Mouse (Mus musculus): ENCODE measurements around the gene Cdkl5. TPM values are rescaled to one million over a fixed set of nuclear protein-coding genes. Genes with fewer than 3 reads are reported as not detected.
A peak's percentile ranks its signal among the peaks of the same experiment; 100 is the strongest.

Gene Cdkl5
- 3.1 and 3.3 TPM in 2 replicates for polyA plus RNA-seq (2014; fragmentation: Nextera tagmentation; extraction: Ambion mirVana)

GRCm38 (mm10) chrX:160994543-160995121, at the start of gene Cdkl5:
Gene Cdkl5, minus strand, starts transcription at chrX:160994704.
- Histone ChIP-seq H3K4me2 (ENCODE audit: low read depth) (peak within 1 kb of the TSS; percentile 48), H3K9me3 (ENCODE audit: control insufficient read depth, low read length) (no peaks in the 10 kb centered on the region), H3K9ac (ENCODE audit: low read length) (peak within 1 kb of the TSS; percentile 65), H3K4me1 (ENCODE audit: control insufficient read depth, insufficient read depth, low read length) (no peaks in the 10 kb centered on the region), H3K4me3 (ENCODE audit: low read depth, low read length) (peak within 1 kb of the TSS; percentile 54), H3K27me3 (ENCODE audit: control insufficient read depth, insufficient read depth, low read length) (0 out of 2 replicates have a peak, but pooled peaks cover 3% of the 10 kb centered on the region), H3K27ac (ENCODE audit: low read depth, low read length) (peak within 1 kb of the TSS; percentile 49; the same call in 1 of the 2 replicates), H3K36me3 (ENCODE audit: control insufficient read depth, insufficient read depth, low read length) (no peaks in the 10 kb centered on the region)
- ATAC-seq (ENCODE audit: insufficient read depth, low FRiP score, low TSS enrichment) (peak; percentile 92), DNase-seq (ENCODE audit: low spot score) (peak; percentile 93)
- 23% methylated on average over 51 of the region's 53 CpGs for WGBS

- Histone ChIP-seq H3K4me3 (ENCODE audit: low read depth, low read length) (no peak overlapping the region), H3K27me3 (ENCODE audit: control insufficient read depth, insufficient read depth, low read length) (no peaks in the 10 kb centered on the region), H3K9me3 (ENCODE audit: control insufficient read depth, low read length) (no peaks in the 10 kb centered on the region), H3K36me3 (ENCODE audit: control insufficient read depth, insufficient read depth, low read length) (no peaks in the 10 kb centered on the region), H3K4me1 (ENCODE audit: control insufficient read depth, insufficient read depth, low read length) (no peaks in the 10 kb centered on the region), H3K27ac (ENCODE audit: low read depth, low read length) (no peak overlapping the region), H3K9ac (ENCODE audit: low read length) (no peak overlapping the region), H3K4me2 (ENCODE audit: low read depth) (no peak overlapping the region)
- 45% methylated on average over 3 of the region's 3 CpGs for WGBS
- DNase-seq (ENCODE audit: low spot score) (peak; percentile 41), ATAC-seq (ENCODE audit: insufficient read depth, low FRiP score, low TSS enrichment) (no peak)
These were observed 38.8 kb upstream of the Cdkl5 start for GRCm38 (mm10) chrX:161033235-161033803.

- Histone ChIP-seq H3K27ac (ENCODE audit: low read depth, low read length) (no peak overlapping the region), H3K27me3 (ENCODE audit: control insufficient read depth, insufficient read depth, low read length) (no peaks in the 10 kb centered on the region), H3K4me1 (ENCODE audit: control insufficient read depth, insufficient read depth, low read length) (no peaks in the 10 kb centered on the region), H3K4me3 (ENCODE audit: low read depth, low read length) (no peak overlapping the region), H3K9ac (ENCODE audit: low read length) (no peak overlapping the region), H3K4me2 (ENCODE audit: low read depth) (no peak overlapping the region), H3K36me3 (ENCODE audit: control insufficient read depth, insufficient read depth, low read length) (no peaks in the 10 kb centered on the region), H3K9me3 (ENCODE audit: control insufficient read depth, low read length) (no peaks in the 10 kb centered on the region)
- no peak for DNase-seq (ENCODE audit: low spot score)
- WGBS = 63% methylated on average over 2 of the region's 2 CpGs
- no peak for ATAC-seq (ENCODE audit: insufficient read depth, low FRiP score, low TSS enrichment)
These were observed 37.9 kb upstream of the Cdkl5 start for GRCm38 (mm10) chrX:161032423-161032822.

- no peak for DNase-seq (ENCODE audit: low spot score)
- H3K4me2 ChIP-seq (ENCODE audit: low read depth) = no peak overlapping the region
- ATAC-seq (ENCODE audit: insufficient read depth, low FRiP score, low TSS enrichment) = no peak
- no peaks in the 10 kb centered on the region for H3K9me3 ChIP-seq (ENCODE audit: control insufficient read depth, low read length)
- no peaks in the 10 kb centered on the region for H3K27me3 ChIP-seq (ENCODE audit: control insufficient read depth, insufficient read depth, low read length)
- H3K36me3 ChIP-seq (ENCODE audit: control insufficient read depth, insufficient read depth, low read length) = no peaks in the 10 kb centered on the region
- H3K4me1 ChIP-seq (ENCODE audit: control insufficient read depth, insufficient read depth, low read length) = no peaks in the 10 kb centered on the region
- H3K9ac ChIP-seq (ENCODE audit: low read length) = no peak overlapping the region
- H3K4me3 ChIP-seq (ENCODE audit: low read depth, low read length) = no peak overlapping the region
- no peak overlapping the region for H3K27ac ChIP-seq (ENCODE audit: low read depth, low read length)
These were observed 35.7 kb upstream of the Cdkl5 start for GRCm38 (mm10) chrX:161030233-161030632.

- whole genome bisulfite sequencing = 89% methylated on average over 2 of the region's 2 CpGs
- H3K4me2 ChIP-seq (ENCODE audit: low read depth) = no peak overlapping the region
- no peak for DNase-seq (ENCODE audit: low spot score)
- no peak for ATAC-seq (ENCODE audit: insufficient read depth, low FRiP score, low TSS enrichment)
- no peaks in the 10 kb centered on the region for H3K27me3 ChIP-seq (ENCODE audit: control insufficient read depth, insufficient read depth, low read length)
- H3K36me3 ChIP-seq (ENCODE audit: control insufficient read depth, insufficient read depth, low read length) = no peaks in the 10 kb centered on the region
- no peaks in the 10 kb centered on the region for H3K4me1 ChIP-seq (ENCODE audit: control insufficient read depth, insufficient read depth, low read length)
- H3K9me3 ChIP-seq (ENCODE audit: control insufficient read depth, low read length) = no peaks in the 10 kb centered on the region
- H3K27ac ChIP-seq (ENCODE audit: low read depth, low read length) = no peak overlapping the region
- no peak overlapping the region for H3K9ac ChIP-seq (ENCODE audit: low read length)
- H3K4me3 ChIP-seq (ENCODE audit: low read depth, low read length) = no peak overlapping the region
These were observed 30.0 kb upstream of the Cdkl5 start for GRCm38 (mm10) chrX:161024475-161024874.

GRCm38 (mm10) chrX:161021548-161021947, 27.0 kb upstream of the Cdkl5 start:
- H3K9ac ChIP-seq (ENCODE audit: low read length) = no peak overlapping the region
- no peaks in the 10 kb centered on the region for H3K4me1 ChIP-seq (ENCODE audit: control insufficient read depth, insufficient read depth, low read length)
- no peaks in the 10 kb centered on the region for H3K27me3 ChIP-seq (ENCODE audit: control insufficient read depth, insufficient read depth, low read length)
- no peak overlapping the region for H3K4me2 ChIP-seq (ENCODE audit: low read depth)
- H3K9me3 ChIP-seq (ENCODE audit: control insufficient read depth, low read length) = no peaks in the 10 kb centered on the region
- DNase-seq (ENCODE audit: low spot score) (no peak), ATAC-seq (ENCODE audit: insufficient read depth, low FRiP score, low TSS enrichment) (no peak)
- H3K36me3 ChIP-seq (ENCODE audit: control insufficient read depth, insufficient read depth, low read length) = no peaks in the 10 kb centered on the region
- H3K27ac ChIP-seq (ENCODE audit: low read depth, low read length) = no peak overlapping the region
- 67% methylated on average over 7 of the region's 7 CpGs for WGBS
- H3K4me3 ChIP-seq (ENCODE audit: low read depth, low read length) = no peak overlapping the region

GRCm38 (mm10) chrX:161018179-161018578, 23.7 kb upstream of the Cdkl5 start:
- H3K4me2 ChIP-seq (ENCODE audit: low read depth) = no peak overlapping the region
- DNase-seq (ENCODE audit: low spot score) = no peak
- H3K36me3 ChIP-seq (ENCODE audit: control insufficient read depth, insufficient read depth, low read length) = no peaks in the 10 kb centered on the region
- H3K9ac ChIP-seq (ENCODE audit: low read length) = no peak overlapping the region
- no peak overlapping the region for H3K27ac ChIP-seq (ENCODE audit: low read depth, low read length)
- no peak for ATAC-seq (ENCODE audit: insufficient read depth, low FRiP score, low TSS enrichment)
- H3K4me3 ChIP-seq (ENCODE audit: low read depth, low read length) = no peak overlapping the region
- H3K4me1 ChIP-seq (ENCODE audit: control insufficient read depth, insufficient read depth, low read length) = no peaks in the 10 kb centered on the region
- H3K27me3 ChIP-seq (ENCODE audit: control insufficient read depth, insufficient read depth, low read length) = no peaks in the 10 kb centered on the region
- no peaks in the 10 kb centered on the region for H3K9me3 ChIP-seq (ENCODE audit: control insufficient read depth, low read length)
- WGBS = 50% methylated on average over 1 of the region's 1 CpGs

GRCm38 (mm10) chrX:161006272-161006671, 11.8 kb upstream of the Cdkl5 start:
- WGBS = 100% methylated on average over 1 of the region's 1 CpGs
- ATAC-seq (ENCODE audit: insufficient read depth, low FRiP score, low TSS enrichment) = no peak
- H3K4me2 ChIP-seq (ENCODE audit: low read depth) = no peak overlapping the region

GRCm38 (mm10) chrX:160996051-160996450, 1.5 kb upstream of the Cdkl5 start:
- Histone ChIP-seq H3K27me3 (ENCODE audit: control insufficient read depth, insufficient read depth, low read length) (0 out of 2 replicates have a peak, but pooled peaks cover 3% of the 10 kb centered on the region), H3K4me3 (ENCODE audit: low read depth, low read length) (no peak overlapping the region), H3K36me3 (ENCODE audit: control insufficient read depth, insufficient read depth, low read length) (no peaks in the 10 kb centered on the region), H3K4me2 (ENCODE audit: low read depth) (no peak overlapping the region; the same call in 1 of the 2 replicates), H3K4me1 (ENCODE audit: control insufficient read depth, insufficient read depth, low read length) (no peaks in the 10 kb centered on the region), H3K27ac (ENCODE audit: low read depth, low read length) (no peak overlapping the region), H3K9ac (ENCODE audit: low read length) (no peak overlapping the region), H3K9me3 (ENCODE audit: control insufficient read depth, low read length) (no peaks in the 10 kb centered on the region)
- ATAC-seq (ENCODE audit: insufficient read depth, low FRiP score, low TSS enrichment) = no peak
- DNase-seq (ENCODE audit: low spot score) = peak; percentile 33
- WGBS = 25% methylated on average over 5 of the region's 5 CpGs

More at GRCm38 (mm10) chrX:161006272-161006671, 11.8 kb upstream of the Cdkl5 start:
- H3K4me1 ChIP-seq (ENCODE audit: control insufficient read depth, insufficient read depth, low read length) = no peaks in the 10 kb centered on the region
- H3K9ac ChIP-seq (ENCODE audit: low read length) = no peak overlapping the region
- no peaks in the 10 kb centered on the region for H3K27me3 ChIP-seq (ENCODE audit: control insufficient read depth, insufficient read depth, low read length)
- no peak overlapping the region for H3K4me3 ChIP-seq (ENCODE audit: low read depth, low read length)
- no peaks in the 10 kb centered on the region for H3K9me3 ChIP-seq (ENCODE audit: control insufficient read depth, low read length)
- H3K36me3 ChIP-seq (ENCODE audit: control insufficient read depth, insufficient read depth, low read length) = no peaks in the 10 kb centered on the region
- no peak for DNase-seq (ENCODE audit: low spot score)
- H3K27ac ChIP-seq (ENCODE audit: low read depth, low read length) = no peak overlapping the region

Measured in neural tube, embryonic 11.5 days (tissue).